Mouse (Mus musculus) urinary bladder, postnatal 4 days (tissue): ENCODE results near the gene Pnrc2.

Experiments
- DNase-seq, 2 experiments: peaks; one replicate each; pipeline ENCODE4 v3.0.0; 2021 to 2022; ENCODE audit warnings: low spot score in 2 of 2

Pnrc2 gene

DNA sequence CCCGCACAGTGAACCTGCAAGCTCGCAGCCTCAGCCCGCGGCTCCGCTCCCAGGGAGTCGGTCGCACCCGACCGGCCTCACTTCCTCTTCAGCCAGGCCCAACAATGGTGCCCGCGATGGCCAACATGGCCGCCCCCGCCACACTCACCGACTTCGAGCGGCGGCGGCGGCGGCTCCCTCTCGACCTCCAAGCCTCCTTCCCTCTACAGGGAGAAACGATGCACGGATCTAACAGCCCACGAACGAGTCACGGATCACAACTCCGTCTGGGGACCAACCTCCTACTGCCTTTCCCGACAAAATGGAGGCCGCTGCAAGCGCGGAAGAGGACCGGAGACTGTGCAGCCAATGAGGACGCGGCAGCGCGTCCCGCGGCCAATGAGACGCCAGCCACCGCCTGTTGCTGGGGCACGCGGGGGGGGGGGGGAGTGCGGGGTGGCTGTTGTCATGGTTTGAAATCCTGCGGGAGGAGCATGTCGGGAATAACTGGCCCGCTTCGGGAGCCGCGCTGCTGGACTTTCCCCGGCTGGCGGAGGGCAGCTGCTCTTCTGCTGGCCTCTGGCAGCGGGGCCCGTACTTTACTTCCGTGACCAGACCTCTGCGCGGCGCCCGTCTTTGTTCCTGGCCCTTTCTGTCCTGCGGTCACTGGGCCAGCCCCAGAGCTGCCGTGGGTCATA is at the start of gene Pnrc2:
TSS of gene Pnrc2 (minus strand) at position 325 of the 677 bp plus-strand sequence.
- peak; percentile 88 to 89 for DNase-seq

DNA sequence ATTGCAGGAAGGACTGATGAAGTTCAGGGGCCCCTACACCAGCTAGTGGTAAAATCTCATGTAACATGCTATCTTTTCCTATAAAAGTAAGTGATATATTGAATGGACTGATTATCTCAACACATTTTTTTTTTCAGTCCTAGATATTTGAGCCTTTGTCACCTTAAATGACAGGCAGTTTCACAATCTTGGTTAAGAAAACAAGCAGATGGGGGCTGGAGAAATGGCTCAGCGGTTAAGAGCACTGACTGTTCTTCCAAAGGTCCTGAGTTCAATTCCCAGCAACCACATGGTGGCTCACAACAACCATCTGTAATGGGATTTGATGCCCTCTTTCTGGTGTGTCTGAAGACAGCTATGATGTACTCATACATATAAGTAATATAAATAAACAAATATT is 48.5 kb upstream of the Pnrc2 start:
- no peak for DNase-seq

DNA sequence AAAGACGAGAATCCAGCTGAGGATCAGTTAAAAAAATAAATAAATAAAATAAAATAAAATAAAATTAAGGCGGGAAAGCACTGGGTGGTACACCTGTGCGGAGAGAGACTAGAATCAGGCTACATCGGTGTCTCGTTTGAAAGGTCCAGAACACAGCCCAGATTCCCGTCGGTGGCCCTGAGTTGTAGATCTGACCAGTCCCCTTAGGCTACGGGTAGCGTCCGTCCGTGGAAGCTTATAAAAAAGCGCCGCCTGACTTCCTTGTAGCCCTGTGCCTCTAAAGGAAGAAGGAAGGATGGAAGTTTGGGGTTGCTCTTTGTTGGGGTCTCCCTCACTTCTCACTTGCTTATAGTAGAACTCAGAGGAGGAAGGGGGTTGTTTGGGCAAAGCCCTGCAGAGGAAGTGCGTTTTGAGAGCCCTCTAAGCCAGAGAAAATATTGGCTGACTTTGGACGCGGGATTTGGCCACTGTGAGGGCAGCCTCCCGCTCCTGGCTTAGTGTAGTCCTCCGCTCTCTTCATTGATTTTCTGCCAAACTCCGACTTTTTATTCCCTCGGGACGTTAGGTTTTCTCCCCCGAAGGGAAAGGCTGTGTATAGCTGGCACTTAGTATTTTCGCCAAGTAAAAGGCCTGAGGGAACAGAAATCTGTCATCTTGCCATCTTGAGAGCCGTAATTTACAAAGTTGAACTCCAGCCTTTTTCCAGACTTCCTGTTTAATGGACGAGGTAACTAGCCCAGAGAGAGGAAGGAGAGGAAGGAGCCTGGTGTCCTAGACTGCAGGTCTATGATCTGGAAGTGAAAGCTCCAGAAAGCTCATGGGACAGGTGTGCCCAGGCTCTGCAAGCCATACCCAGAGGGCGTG is 47.8 kb upstream of the Pnrc2 start:
- DNase-seq = no peak

DNA sequence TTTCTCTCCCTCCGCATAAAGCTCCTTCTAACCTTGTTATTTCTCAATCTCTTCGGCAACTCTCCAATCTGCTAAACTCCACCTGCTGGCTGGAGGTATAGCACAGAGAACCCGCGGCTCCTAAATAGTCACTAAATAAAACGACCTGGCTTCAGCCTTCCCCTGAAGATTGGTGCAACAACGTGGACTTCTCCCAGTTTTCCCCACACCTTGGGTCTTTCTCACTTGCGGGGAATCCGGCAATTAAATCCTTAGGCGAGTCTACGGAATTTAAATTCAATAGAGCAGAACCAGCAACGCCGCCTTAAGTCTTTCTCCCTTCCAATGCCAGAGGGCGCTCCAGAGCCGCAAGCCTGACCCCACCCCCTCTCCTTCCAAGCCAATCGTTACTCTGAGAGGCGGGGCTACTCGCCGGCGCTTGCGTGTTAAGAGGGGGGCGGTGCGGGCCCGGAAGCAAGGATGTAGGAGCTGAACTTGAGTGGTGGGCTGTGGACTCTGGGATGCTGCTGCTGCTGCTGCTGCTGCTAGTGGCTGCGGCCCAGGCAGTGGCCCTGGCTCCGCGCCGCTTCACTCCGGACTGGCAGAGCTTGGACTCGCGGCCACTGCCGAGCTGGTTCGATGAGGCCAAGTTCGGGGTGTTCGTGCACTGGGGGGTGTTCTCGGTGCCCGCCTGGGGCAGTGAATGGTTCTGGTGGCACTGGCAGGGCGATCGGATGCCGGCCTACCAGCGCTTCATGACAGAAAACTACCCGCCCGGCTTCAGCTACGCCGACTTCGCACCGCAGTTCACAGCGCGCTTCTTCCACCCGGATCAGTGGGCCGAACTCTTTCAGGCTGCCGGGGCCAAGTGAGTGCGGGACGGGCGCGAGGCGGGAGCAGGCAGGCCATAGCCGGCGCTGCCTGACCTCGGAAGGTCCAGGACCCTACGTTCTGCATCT is 46.9 kb upstream of the Pnrc2 start, which contains the start of gene Fuca1:
TSS of gene Fuca1 (plus strand) at position 432 of the 938 bp plus-strand sequence.
- peak; percentile 90 to 96 for DNase-seq

DNA sequence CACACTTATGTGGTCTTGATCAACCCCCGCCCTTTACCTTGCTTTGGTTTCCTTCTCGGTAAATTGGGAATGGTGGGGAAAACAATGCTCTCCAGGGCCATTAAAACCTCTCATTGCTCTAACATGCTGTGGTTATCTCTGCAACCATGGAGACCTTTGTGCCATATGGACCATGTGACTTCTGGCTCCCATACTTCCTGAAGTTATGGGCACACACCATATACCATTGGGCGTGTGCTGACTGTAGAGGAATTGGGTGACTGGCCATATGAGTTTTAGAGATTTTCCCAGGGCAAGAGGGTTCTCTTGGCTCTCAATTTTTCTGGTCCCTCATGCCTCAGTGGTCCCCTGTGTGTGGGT is 45.6 kb upstream of the Pnrc2 start:
- no peak for DNase-seq

DNA sequence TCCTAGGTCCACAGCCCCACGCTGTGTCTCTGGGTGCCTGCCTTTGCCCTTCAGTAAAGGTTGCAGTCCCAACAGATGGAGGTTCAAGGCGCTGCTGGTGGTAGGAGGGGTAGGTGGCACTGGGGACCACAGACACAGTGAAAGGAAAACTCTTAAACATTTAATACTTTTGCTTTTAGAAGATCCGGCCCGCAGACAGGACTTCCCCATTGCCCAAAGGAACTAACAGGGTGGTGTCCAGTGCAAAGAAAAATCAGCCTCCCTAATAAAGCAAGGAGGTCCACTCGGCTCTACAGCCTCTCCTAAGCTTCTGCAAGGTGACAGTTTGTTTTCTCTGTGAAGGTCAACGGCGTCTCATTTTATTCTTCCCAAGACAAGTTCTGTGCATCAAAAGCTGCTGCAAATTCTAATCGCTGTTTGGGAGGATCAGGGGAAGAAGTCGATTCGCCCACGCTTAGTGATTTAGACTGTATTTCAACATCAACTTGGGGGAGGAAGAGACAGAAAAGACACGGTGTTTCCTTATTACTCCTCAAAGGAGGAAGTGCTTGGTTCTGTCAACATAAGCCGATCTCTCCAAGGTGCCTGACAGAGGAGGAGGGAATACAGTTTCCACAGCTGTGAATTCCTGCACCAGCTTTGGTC is 45.1 kb upstream of the Pnrc2 start:
- DNase-seq = no peak

DNA sequence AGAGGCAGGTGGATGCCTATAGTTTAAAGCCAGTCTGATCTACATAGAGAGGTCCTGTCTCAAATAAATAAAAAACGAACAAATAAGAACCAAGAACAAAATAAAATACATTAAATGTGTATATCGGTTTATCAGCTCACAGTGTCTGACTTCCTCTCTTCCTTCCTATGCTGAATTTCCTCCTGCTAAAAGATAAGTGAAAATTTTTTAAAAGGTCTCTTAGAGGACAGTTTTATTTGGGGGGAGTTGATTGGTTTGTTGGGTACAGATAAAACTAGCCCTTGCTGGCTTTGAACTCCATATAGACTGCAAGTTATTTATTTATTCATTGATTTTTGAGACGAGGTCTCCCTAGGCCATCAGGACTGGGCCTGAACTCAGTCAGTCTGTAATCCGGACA is 39.8 kb upstream of the Pnrc2 start:
- no peak for DNase-seq

DNA sequence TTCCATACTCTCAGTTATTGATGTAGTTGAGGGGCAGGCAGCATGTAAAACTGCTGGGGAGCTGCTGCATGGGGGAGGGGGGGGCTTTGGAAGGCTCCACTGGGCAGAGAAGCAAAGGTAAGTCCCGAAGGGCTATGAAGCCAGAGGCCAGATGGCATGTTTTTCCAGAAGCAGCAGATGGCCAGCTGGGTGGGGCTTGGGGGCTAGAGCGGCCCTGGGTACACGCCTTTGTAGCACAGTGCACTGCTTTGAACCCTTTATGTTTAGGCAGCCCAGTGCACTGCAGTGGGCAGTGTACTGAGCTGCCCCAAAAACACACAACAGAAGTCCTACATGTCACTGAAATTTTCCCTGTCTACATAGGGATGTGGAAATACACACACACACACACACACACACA is 39.2 kb upstream of the Pnrc2 start:
- DNase-seq = no peak

DNA sequence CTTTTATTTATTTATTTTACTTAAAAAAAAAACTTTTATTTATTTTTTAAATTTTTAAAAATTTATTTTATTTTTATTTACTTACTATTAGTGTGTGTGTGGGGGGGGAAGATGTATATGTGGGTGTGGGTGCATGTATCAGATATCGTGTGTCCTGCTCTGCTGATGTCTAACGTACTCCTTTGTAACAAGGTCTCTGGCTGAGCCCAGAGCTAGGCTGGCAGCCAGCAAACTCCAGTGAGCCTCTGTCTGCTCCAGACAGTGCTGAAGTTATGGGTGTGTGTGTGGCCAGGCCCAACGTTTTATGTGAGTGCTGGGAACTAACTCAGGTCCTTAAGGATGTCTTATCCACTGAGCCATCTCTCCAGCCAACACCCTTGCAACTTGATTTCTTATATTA is 38.5 kb upstream of the Pnrc2 start:
- DNase-seq = no peak

DNA sequence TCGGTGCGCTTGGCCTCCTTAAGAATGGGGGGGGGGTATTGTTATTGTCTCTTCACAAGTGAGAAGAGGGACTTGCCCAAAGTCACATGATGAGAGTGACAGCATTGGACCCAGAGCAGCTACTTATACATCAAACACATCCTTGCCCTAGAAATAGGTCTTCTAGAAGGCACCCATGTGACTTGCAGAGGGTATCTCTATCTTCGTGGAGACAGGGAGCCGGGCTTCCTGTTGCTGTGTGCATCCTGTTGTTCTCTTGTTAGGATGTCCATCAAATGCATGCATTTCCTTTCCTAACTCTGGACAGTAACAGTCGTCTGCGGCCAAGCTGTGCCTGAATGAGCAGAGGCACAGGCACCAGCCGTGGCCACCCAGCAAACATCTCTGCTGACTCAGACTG is 37.9 kb upstream of the Pnrc2 start:
- DNase-seq = no peak

DNA sequence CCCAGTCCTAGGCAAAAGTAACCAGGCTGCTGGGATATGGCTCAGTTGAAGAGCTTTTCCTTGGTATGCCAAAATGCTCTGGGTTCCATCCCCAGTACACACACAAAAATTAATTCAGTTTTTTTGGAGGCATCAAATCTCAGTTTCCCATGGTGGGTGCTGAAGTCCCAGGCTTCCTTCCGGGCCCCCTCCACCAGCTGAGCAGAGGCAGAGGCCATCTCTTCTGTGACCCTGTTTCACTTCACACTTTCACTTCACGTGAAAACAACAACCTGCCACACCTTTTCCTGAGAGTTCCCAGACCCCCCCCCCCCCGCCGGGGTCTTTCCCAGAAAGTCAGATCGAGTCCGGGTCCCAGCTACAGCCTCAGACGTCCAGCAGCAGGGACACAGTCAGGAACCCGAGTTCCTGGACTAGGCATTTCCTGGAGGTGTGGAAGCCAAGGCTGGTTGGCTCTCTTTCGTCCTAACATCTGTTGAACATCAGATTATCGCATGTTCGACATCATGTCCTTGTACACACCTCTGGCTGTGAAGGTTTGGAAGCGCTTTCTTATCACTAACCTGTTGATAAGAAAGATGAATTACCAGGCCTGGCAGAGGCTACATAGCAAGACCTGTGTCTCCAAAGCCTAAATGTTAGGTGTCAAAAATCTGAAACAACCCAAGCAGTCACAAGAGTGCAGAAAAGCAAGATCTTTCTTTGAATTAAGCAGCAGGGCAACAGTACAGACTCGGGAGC is 35.8 kb upstream of the Pnrc2 start:
- no peak for DNase-seq

DNA sequence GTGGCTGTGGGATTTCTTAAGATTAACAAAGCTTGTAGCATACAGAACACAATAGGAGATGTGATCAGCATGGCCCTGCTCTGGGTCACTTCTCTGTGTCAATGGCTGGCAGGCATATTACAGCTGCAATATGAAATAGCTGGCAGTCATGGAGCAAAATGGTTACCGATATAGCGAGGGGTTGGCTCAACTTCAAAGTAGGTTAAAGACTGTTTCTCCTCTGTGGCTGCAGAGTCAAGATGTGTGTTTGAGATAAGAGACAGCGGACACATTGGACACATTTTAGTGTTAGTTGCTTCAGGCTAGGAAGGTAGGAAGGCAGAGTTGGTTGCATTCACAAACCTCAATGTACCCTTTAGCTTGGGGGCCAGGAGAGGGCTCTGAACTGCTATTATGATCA is 33.0 kb upstream of the Pnrc2 start:
- no peak for DNase-seq

DNA sequence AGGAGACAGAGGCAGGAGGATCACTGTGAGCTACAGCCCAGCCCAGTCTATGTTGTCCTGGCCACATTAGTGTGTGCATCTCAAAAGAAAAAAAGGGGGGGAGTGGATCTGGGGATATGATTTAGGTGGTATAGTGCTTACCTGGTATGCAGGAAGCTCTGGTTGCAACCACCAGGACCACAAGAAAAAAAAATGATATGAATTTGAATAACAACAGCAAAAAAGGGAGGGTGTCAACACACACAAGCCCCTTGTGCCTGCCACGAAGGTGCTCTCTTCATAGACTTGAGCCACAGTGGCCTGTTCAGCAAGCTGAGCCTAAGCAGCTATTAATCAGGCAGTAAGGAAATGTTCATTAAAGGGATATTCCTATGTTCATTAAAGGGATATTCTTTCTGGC is 31.2 kb upstream of the Pnrc2 start:
- DNase-seq = no peak

DNA sequence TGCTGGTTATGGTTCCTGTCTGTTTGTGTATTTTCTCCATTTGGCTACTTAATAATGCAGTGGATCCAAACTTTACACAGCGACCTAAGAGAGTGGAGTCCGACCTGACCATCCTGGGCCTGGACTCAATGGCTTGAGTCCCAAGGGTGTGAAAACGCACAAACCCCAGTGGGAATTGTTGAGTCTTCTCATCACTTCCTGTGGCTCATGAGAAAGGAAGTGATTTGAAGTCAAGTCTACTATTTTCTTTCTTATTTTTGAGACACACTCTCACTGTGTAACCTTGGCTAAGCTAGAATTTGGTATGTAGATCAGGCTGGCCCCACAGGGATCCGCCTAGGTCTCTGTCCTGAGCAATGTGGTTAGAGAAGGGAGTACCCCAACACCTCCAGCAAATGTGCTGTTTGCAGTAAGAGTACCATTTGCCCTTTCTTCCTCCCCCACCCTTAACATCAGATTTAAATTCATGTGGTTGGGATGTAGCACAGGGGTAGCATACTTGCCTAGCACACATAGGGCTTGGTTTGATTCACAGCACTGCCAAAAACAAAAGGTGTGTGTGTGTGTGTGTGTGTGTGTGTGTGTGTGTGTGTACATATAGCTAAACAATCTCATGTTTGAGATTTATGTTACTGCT is 29.1 kb upstream of the Pnrc2 start:
- no peak for DNase-seq

DNA sequence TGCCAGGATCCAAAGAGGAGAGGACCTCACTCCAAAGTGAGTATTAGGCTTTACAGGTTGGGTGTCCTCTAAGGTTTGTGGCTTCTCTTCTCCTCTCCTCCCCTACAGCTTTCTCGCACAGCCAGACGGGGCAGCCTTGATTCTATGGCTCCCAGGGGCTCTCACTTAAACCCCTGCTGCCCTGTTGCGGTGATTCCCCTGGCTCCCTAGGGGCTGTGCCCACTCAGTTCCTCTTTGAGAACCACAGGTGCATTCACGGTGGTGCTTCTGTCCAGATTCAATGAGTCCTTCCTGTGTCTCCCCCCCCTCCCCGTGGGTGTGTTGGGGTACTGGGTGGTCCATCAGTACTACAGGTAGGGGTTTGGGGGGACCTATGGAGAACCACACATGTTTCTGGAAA is 26.4 kb upstream of the Pnrc2 start:
- no peak for DNase-seq

DNA sequence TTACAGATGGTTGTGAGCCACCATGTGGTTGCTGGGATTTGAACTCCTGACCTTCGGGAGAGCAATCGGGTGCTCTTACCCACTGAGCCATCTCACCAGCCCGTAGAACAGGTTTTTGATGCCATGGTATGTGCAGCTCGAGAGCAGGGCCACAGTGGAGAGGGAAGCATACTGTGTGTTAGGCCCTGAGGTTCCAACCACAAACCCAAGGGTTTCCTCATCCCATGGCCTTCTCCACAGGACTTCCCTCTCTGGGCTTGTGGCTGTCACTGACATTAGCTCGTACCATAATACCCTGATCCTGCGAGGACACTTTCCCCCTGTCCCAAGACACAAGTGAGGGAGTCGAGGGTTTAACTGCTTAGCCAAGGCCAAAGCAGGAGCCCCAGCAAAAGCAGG is 25.4 kb upstream of the Pnrc2 start:
- DNase-seq = no peak

DNA sequence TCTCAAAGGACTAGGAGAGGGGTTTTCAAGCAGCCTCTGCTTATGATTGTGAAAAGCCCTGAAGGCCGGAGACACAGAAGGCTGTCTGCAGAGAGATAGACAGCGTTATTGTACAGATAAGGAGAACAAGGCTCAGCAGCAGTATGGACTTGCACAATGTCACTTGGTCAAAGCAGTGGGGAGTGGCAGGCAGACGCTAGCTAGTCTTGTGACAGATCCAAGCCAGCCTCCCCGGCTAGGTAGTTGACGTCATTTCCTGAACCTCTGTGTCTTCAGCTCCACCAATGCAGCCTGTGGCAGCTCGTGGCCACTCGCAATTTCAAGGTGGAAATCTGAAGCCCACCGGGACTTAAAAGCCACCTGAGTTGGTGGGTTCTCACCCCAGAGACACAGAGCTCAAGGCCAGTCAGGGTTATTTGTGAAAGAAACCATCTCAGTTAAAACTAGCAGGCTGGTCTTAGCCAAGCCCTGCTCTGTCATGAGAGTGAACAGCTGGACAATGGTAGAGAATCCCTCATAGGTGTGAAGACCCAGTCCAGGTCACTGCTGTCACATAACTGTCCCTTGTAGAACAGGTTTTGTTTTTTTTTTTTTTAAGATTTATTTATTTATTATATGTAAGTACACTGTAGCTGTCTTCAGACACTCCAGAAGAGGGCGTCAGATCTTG is 24.9 kb upstream of the Pnrc2 start:
- DNase-seq = no peak

DNA sequence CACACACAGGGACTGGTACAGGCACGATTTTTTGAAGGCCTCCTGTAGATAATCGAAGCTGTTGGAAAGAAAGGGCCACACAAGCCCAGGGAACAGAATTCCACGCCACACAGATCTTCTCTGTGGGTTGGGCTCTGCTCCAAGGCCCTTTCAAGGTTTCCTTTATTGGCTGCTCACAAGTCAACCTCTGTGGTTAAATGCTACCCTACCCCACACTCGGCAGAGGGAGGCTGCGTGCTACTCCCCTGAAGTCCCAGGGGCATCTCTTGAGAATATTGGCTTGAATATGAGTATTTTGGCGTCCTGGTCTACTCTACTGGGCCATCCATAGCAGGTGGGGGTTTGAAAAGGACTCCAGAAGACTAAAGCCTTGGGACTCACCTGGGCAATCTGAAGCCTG is 22.5 kb upstream of the Pnrc2 start:
- no peak for DNase-seq

DNA sequence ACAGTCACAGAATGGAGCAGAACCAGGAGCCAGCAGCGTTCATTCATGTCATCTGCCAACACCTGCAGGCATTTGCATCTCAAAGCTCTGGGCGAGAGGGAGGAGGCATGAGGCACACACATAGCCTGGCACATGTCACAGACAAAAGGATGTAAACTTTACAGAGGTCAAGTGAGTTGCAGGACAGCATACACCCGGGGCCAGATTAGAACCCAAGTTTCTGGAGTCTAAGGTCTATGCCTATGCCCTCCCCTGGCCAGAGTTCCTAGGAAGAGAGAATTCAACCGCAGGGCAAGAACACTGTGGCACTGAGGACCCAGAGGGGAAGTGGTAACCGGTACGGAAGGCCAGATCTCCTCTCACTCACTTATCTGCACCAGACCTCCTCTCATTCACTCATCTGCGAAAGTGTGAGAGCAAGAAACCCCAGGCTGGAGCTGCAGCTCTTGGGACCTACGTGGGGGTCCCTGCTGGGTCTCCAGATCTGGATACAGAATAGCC is 21.5 kb upstream of the Pnrc2 start, which contains the start of gene Cnr2:
TSS of gene Cnr2 (plus strand) at position 324 of the 501 bp plus-strand sequence.
- DNase-seq = no peak

DNA sequence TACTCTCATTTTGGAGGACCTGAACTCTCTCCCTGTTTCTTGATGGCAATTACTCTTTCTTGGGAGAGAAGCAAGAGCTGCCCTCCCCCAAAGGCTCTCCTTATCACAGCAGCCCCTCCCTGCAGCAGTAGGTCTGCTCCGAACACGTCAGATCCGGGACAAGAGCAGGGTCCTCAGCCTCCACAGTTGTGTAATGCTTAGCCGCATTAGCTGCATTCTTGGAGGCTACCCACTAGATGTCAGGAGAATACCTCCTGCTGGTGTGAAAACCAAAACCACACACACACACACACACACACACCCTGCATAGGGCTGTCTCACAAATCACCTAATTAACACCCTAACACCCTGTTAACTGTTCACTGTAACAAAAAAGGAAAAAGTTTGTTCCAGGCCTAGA is 19.2 kb upstream of the Pnrc2 start:
- no peak for DNase-seq
